Mouse (Mus musculus): ENCODE results near the gene Il3.
"Not testable (repeated sequence)": the region's sequence is repeated elsewhere in the genome, so short reads cannot be mapped to it uniquely, and the experiment has no call there.

Gene Il3

DNA sequence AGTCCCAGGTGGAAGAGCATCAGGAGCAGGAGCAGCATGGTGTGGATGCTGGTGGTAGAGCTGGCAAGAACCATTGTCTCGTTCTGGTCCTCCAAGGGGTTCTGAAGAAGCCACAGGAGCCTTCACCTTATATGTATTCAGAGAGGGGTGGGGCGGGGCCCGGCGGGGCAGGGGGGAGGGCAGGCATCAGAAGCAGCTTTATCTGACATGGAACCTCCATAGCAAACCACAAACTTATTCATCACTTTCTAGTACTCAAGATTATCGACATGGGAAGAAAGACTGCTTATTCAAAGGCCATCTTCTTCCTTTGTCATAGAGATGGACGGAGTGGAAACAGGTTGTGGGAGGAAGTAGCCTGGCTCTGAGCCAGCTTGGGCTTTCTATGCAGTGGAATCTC lies at the start of gene Il3:
Gene Il3, minus strand, starts transcription at position 101 of the 400 bp plus-strand sequence.
- no peak for DNase-seq (ENCODE audit: low spot score in 2 of 2)

DNA sequence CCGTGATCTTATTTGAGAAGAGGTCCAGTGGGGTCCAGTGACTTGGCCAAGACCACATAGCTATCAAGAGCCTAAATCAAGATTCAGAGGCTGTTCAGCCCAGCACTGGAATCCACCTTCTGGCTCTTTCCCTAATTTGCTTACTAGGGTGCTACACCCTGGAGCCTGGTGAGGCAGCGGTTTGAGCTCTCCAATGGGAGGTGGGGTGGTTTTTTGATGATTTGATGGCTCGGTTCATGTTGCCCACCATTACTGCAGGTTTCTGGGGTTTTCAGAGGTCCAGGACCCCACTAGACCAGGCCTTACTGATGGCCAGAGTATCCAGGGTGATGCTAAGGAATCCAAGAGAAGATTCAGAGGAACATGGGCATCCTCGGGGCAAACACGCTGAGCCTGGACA lies 48.3 kb upstream of the Il3 start:
- no peak for DNase-seq (ENCODE audit: low spot score in 2 of 2)

DNA sequence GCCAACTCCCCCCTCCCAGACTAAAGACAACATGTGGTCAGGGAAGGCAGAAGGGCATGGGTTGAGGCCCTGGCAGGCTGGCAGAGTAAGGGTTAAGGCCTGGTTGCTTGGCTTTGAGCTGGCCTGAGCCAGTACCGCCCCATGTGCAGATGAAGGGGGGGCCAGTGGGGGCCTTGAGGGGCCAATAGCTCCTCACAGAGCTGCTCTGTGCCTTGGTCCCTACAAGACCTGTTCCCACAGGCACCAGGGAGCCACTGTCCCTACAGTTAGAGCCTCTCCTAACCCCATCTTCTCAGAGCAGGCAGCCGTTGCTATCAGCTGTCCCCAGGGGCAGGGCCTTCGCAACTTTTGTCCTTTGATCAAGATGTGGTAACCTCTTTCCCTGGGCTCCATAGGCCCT lies 47.7 kb upstream of the Il3 start:
- peak in 1 of 2 experiments; percentile 39 for DNase-seq (ENCODE audit: low spot score in 2 of 2)

DNA sequence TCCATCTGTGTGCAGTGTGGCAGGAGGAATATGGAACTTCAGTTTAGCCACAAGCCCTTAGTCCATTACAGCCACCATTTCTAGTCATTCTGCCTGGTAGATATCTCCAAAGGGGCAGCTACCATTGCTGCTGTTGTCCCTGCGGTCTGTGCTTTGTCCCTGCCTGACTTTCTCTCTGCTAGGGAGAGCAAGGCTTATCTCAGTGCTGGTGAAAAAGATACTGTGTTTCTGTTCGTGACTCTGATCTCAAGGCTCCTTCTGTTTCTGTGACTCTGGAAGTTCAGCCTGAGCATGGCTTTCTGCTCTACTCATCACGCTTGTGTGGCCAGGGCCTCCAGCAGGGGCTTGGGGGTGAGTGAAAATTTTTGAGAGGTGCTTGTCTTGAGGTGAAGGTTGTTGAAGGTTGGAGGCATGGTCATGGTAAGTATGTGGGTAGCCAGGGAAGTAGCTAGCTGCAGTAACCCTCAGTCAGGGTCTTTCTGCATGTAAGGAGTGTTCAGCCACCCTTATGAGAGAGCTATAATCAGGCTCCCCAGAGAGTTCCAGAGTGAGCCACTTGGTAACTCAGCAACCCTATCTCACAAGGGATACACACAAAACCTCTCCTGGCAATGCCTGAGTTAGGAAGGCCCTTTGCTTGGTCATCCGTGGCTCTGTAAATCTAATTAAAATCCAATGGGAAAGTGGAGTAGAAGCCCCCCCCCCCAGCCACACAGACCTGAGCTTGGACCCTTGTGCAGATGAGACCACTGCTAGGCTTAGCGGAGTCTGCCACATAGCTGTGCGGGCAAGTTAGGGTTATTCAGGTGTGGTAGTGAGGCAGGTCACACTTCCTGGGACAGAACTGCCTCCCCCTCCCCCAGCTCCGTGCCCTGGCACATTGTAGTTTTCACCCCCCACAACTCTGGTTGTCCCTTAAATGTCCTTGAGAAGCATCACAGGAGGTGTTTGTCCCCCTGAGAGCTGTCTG lies 46.6 kb upstream of the Il3 start:
- DNase-seq (ENCODE audit: low spot score in 2 of 2) = no peak

DNA sequence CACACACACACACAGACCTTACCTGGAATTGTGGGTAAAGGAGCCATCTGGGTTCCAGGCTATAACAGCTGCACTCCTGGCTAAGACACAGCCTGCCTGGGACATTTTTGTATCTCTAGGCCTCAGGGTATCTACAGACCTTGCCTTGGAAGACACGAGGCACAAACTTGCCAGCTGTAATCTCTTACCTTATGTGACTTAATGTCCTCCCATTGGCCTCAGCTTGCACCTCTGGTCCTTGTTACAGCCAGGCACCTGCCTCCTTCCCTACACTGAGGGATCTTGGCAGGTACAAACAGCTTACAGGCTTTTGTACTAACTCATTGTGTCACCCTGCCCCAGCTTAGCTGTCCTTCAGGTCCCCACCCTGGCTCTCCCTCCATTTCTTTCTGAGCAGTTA lies 45.5 kb upstream of the Il3 start:
- DNase-seq (ENCODE audit: low spot score in 2 of 2) = no peak

DNA sequence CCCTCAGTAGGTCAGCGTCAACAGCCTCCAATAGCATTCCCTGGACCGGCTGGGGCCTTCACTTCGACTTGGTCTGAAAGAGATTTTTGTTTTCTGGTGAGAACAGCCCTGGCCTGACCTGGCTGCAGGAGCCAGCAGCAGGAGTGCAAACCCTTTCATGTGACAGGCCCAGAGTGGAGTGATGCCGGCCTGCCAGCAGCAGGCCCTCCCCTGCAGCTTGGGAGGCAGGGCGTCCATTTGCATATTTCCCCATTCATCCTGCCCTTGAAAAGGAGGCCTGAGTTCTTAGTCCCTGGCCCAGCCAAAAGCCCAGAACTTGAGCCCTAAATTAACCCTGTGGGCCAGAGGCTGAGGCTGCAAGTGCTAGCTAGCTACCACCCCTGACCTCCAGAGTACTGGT lies 44.9 kb upstream of the Il3 start:
- DNase-seq (ENCODE audit: low spot score in 2 of 2) = no peak

DNA sequence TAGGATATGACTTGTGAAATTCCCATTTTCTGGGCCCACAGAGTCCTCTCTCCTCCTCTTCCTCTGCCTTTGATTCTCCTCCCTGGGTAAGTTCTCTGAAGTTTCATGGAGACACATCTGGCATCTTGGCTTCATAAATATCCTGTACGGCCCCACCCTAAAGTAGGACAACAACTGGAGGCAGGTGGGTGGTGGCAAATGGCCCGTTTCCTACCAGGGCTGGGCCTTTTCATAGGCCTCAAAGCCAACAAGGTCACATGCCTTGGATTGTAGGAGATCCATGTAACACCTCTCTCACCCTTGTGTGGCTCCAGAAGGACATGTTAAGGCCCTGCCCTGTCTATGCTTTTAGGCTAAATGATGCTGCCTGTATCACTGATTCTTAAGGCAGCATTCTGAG lies 43.5 kb upstream of the Il3 start:
- DNase-seq (ENCODE audit: low spot score in 2 of 2) = no peak

DNA sequence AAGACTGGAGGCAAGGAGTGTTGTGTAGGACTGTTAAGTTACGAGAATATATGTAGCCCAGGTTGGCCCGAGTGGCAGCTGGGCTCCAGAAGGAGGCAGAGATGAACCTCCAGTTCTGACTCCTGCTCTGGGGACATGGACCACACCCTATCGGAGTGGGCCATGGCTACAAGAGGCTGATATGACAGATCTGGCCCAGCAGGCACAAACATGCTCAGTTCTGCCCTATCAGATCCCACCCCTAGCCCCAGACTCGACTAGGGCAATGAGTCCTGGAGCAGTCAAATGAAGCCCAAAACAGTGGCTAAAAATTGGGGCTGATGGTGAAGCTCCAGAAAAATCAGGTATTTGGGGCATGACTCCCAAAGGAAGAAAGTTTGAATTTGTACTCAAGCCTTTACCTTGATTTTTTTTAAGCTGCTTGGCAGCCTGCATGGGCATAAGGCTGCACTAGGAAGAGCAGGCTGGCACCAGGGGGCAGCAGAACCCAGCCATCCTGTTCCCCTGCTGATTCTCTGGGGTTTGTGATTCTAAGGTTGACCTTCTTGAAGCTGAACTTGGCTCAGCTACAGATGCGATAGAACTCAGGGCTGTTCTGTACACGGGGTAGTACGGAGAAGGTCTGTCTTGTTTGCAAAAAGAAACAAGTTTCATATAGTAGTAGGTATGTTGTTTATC lies 40.2 kb upstream of the Il3 start:
- peak in 1 of 2 experiments; percentile 49 for DNase-seq (ENCODE audit: low spot score in 2 of 2)

DNA sequence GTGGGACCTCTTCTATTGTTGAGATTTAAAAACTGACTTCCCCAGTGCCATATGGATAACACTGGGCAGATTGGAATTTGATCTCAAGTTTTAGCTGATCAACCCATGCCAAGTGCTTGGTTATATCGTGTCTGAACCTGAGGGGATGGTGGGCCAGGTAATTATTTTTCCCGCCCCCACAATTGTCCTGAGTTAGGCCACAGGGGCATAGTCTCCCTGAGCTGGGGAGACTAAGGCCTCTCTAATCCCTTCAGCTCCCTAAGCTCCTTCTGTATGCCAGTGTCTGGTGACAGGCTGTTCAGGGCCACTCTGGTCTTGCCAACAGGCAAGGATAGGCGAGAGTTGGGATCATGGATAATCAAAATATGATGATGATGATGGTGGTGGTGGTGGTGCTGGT lies 38.3 kb upstream of the Il3 start:
- DNase-seq (ENCODE audit: low spot score in 2 of 2) = no peak

DNA sequence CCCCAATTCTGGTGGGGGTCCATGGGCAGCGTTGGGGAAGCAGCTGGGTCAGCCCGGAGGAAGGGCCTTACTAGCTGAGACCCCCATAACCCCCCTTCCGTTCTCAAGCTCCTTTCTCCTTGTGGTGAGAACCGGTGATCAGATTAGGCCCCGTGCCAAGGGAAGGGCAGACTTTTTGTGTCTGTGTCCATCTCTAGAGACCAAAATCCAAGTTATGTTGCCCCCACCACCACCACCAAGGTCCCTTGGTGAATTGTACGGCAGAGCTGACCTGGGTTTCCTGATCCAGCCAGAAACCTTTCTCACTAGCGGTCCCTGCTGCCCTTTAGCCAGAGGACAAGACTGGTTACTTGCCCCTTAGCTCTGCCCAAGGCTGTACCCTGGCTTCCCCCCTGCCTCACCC lies 37.4 kb upstream of the Il3 start:
- peak in 1 of 2 experiments; percentile 38 for DNase-seq (ENCODE audit: low spot score in 2 of 2)

DNA sequence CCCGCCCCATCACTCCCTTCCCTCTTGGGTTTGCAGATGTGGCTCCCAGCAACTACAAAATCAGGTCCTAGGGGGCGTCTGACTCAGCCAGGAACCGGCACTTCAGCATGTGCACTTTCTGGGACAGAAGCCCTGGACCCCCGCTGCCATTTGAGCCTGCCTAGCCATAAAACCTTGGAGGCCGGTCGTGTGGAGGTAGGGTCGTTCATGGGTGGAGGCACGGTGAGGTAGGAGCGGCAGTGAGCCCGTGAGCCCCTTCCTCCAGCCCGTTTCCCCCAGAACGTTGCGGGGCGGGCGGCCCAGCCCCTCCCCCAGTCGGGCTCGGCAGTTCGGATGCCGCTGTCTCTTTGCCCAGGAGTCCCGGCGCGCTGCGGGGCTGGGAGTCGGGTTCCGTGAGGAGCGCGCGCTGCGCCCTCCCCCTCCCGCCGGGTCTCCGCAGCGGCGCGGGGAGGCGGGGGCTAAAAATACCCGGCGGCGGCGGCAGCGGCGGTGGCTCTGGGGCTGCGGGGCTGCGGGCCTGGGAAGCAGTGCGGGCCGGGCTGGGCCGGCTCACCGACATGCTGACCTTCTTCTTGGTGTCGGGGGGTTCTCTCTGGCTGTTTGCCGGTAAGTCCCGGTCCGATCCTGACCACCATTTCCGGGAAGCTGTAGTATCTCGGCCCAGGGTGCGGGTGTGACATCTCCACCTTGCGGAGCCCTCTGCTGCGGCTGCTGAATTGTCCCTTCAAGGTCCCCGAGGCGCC lies 36.8 kb upstream of the Il3 start, which contains the start of gene Acsl6:
Gene Acsl6, plus strand, starts transcription at position 71 of the 743 bp plus-strand sequence.
- peak in 1 of 2 experiments; percentile 58 for DNase-seq (ENCODE audit: low spot score in 2 of 2)

DNA sequence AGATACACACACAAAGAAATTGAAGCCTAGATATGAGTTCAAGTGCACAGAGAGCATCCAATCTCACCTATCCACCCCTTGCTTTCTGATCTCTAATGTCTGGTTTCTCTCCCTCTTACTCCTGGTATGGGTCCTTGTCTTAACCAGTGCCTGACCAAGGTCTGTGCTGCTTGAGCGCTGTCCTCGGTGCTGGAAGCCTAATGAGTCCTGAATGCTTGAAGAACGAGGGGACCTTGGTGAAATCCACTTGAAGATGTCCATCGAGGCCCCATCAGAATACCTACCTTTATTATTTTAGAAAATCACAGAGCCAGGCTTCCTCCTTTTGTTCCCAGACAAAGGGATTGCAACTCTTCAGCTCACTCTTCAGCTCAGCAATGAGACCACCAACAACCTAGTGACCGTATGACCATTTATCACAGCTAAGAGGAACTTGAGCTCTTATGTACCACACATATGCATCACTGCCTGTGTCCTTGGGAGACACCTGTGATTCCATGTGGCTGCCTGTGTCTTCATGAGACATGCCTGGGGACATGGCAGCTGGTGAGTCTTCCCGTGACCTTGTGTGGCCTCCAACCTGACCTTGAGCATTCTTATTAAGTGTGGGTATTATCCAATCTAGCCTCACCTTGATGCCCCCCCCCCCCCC lies 36.1 kb upstream of the Il3 start:
- no peak for DNase-seq (ENCODE audit: low spot score in 2 of 2)

DNA sequence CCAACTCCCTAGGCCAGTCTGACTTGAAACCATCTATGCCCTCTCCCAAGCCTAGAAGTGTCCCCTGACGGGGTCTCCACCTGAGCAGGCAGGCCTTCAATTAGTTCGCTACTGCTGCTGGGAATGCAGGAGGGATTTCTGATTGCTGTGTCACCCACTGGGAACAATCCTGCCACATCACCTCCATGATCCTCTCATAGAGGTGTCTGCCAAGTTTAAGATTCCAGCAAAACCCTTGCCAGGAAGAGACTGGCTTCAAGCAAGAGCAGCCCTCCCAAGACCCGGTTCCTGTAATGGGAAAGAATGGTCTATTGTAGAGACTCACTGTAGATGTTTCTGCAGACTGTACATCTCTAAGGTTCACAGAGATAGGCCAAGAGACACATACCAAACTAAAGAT lies 35.5 kb upstream of the Il3 start:
- no peak for DNase-seq (ENCODE audit: low spot score in 2 of 2)

DNA sequence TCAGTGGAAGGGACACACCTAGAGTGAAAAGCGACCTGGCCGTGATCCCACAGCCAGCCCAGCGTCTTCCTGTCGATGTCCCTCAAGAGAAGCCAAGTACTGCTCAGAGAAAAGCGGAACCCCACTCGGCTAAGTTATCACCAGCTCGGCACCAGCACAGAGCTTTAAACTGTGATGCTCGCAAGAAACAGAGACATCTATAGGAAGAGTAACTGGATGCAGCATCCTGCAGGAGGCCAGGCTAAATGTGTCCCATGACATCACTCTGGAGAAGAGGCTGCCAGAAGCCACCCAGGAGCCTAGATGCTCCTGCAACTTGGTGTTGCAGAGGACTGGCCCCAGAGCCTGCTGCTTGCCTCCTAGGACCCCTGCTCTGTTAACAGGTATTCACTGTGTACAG lies 34.9 kb upstream of the Il3 start:
- DNase-seq (ENCODE audit: low spot score in 2 of 2) = no peak

DNA sequence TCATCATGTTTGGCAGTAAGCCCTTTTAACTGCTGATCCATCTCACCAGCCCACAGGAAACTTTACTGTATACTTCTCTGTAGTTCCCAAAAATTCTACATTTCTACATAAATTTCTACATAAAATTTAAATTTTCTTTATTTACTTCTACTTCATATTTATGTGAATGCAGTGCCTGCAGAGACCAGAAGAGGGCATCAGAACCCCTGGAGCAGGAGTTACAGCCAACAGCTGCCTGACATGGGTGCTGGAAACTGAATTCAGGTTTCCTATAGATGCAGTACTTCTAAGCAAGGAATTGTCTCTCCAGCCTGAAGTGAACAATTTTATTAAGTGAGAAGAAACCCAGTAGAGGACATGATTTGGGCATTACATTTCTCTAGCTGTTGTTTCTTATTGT lies 31.7 kb upstream of the Il3 start:
- DNase-seq (ENCODE audit: low spot score in 2 of 2) = no peak

DNA sequence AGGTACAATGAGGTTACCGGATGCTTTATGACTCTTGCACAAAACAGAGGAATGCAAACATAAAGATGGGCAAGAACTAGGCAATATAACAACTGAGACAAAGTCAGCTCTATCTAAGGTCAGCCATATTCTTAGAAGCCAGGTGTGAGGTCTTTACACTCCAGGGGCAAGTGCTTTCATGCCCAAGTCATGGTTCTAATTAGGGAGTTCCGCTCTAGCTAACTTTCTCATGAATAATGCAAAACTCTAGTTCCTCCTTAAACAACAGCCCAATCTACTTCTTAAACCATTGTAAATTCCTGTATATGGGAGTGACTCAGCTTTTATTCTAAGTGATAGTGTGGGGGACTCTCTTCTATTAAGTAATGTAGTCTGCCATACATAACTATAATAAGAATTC lies 30.4 kb upstream of the Il3 start:
- DNase-seq (ENCODE audit: low spot score in 2 of 2) = not testable (repeated sequence)

DNA sequence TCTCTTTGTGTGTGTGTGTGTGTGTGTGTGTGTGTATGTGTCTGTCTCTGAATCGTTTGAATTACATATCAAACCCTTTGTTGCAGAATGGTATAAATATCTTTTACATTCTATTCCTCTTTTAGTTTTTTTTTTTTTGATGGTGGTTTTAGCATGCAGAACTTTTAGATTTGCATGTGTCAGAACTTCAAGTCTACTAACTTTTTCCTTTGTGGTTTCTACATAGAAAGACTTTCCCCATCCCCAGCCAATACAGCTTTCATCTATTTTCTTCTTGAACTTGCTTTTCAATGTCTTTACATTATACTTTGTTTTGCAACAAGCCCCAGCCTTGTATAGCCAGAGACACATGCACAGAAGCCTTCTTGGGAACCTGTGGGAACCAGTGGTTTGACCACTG lies 29.7 kb upstream of the Il3 start:
- no peak for DNase-seq (ENCODE audit: low spot score in 2 of 2)

DNA sequence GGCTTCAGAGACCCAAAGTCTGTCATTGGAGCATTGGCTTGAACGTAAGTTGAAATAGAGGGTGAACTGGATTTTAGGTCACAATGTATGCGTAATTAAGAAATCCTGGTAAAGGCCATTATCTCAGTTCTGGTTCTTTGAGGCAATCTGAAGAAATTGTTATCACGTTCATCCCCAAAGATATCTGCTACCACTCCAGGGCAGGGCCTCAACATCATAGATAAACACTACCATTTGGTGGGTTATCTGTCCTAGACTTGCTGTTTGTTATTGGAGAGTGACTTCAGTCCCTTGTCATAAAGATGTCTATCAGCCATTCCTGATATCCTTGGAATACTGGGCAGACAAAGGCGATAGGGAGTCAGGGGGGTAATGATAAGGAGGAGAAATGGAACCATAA lies 28.9 kb upstream of the Il3 start:
- no peak for DNase-seq (ENCODE audit: low spot score in 2 of 2)

DNA sequence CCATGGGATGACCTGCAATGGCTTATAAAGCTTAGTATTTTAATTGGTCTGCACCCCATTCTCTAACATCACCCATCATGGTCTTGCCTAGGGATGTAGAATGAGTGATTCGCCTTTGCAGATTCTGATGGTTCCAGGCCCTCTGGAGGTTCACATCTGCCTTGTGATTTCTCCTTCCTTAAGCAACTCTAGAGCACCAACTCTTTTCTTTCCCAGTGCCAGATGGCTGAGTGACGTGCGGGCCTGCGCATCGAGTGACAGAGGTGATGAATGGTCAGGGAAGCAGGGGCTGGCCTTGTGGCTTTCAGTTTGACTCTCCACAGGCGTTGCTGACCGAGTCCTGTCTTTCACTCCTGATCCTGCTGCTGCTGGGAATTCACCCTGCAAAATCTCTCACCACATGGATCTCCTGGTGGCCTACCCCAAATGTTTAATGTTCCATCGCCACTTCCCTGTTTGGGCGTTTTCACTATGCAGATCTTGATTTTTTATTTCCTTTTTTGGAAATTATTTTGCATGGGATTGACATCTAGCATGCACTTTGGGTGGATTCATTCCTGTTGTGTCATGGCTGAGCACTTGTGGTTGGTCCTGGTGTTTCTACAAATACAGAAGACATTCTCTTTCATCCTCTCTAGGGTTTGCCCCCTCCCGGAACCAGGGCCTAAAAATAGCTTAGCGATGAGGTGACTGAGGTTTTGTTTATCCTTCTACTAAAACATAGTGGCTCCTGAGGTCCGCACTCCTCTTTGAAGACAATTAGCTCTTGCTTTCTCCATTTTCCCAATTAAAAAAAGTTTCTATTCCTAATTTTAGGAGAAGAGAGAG lies 27.1 kb upstream of the Il3 start:
- no peak for DNase-seq (ENCODE audit: low spot score in 2 of 2)

DNA sequence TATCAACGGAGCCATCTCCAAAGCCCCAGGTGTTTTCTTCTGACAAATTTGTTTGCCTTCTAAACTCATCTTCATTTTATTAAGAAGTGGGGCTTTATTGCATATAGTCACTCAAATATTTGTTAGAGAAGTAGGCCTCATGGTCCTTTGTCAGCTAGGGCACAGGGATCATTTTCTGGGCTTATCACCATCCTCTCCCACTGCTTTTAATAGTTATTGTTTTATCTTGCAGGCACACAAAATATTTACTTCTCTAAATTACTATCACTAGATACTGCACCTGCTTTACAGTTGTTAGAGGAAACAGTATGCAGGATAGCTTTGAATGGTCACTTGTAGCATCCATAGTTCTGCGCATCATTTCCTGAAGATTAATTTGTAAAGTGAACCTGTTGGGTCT lies 25.1 kb upstream of the Il3 start:
- DNase-seq (ENCODE audit: low spot score in 2 of 2) = no peak

Data from cerebellum, postnatal 4 days (tissue).